Mouse (Mus musculus) adrenal gland, postnatal 25 days (tissue): Measurements from ENCODE around the gene Psd. TPM values are rescaled to one million over a fixed set of nuclear protein-coding genes. Genes with fewer than 3 reads are reported as not detected.

Experiments
- microRNA-seq, 2 experiments: library from miRNA; unstranded; fragments of <30 nt; microRNA quantifications; one replicate each; pipeline ENCODE4 v1.2.0; 2021
- total RNA-seq: library from RNA; stranded (reverse); gene quantifications from 2 replicates; pipeline ENCODE4 v1.2.3, GENCODE M21; 2021

Psd gene
- total RNA-seq, 1 experiment from 2014 or later, result 12.7 TPM

Small RNA genes within 50 kb of the gene (microRNA-seq; reads per million reads assigned to microRNA genes)
- 0.34 to 1.1 reads per million in 2 experiments for gene Mir146b

Other genes with a start within 250 kb of the Psd start
- 4.7 and 10.9 TPM in 2 replicates for gene Elovl3, start 195.3 kb downstream of the Psd start, total RNA-seq
- not detected in 2 replicates for gene Pitx3, start 178.8 kb downstream of the Psd start, total RNA-seq
- 76.8 and 97.2 TPM in 2 replicates for gene Gbf1, start 174.6 kb downstream of the Psd start, total RNA-seq
- gene Nfkb2, start 22.8 kb downstream of the Psd start, total RNA-seq, result 42.4 and 44.3 TPM in 2 replicates
- 9.8 and 13.4 TPM in 2 replicates for gene Fbxl15, start 1.0 kb upstream of the Psd start, total RNA-seq
- gene Cuedc2, start 11.5 kb upstream of the Psd start, total RNA-seq, result 64.1 and 81.8 TPM in 2 replicates
- gene Mfsd13a, start 14.0 kb upstream of the Psd start, total RNA-seq, result 6.3 and 8.8 TPM in 2 replicates
- 1.2 TPM in 1 of 2 replicates, not detected in the other for gene 2310034G01Rik, start 23.1 kb upstream of the Psd start, total RNA-seq
- 107 and 113 TPM in 2 replicates for gene Actr1a, start 68.6 kb upstream of the Psd start, total RNA-seq
- gene Sufu, start 69.7 kb upstream of the Psd start, total RNA-seq, result 20.3 and 27.1 TPM in 2 replicates
- gene Trim8, start 174.5 kb upstream of the Psd start, total RNA-seq, result 50.9 and 52.6 TPM in 2 replicates
- gene Arl3, start 246.0 kb upstream of the Psd start, total RNA-seq, result 50.3 and 61.0 TPM in 2 replicates
- 8.0 and 12.7 TPM in 2 replicates for gene Sfxn2, start 246.2 kb upstream of the Psd start, total RNA-seq